Mouse (Mus musculus) E14TG2a.4 (cell line): Measurements from ENCODE around the gene Olfr642.

Experiments
- H3K27me3 ChIP-seq: 2 replicates; pipeline ENCODE4 v1.6.1; 2014; ENCODE audit warnings: low read length, control low read depth; ENCODE audit not compliant: insufficient read depth
- H3K36me3 ChIP-seq: 2 replicates; pipeline ENCODE4 v1.6.1; 2014; ENCODE audit warnings: low read length, control low read depth; ENCODE audit not compliant: insufficient read depth
- H3K4me1 ChIP-seq: replicated peaks from 2 replicates; pipeline ENCODE4 v1.6.1; 2014; ENCODE audit warnings: low read depth, low read length, control low read depth
- H3K4me3 ChIP-seq: replicated peaks from 2 replicates; pipeline ENCODE4 v1.5.1; 2014; ENCODE audit warnings: mild to moderate bottlenecking, low read length
- H3K9me3 ChIP-seq: 2 replicates; pipeline ENCODE4 v1.6.1; 2014; ENCODE audit warnings: low read length, control low read depth
- CTCF ChIP-seq: conservative IDR thresholded peaks from 2 replicates; pipeline ENCODE4 v1.5.1; 2014; ENCODE audit warnings: low read length
- NANOG ChIP-seq: IDR thresholded peaks from 2 replicates; pipeline ENCODE4 v1.6.1; 2014; ENCODE audit warnings: borderline replicate concordance, low read length, mixed read lengths
- POU5F1 ChIP-seq: IDR thresholded peaks from 2 replicates; pipeline ENCODE4 v1.6.1; 2014; ENCODE audit warnings: low read length, borderline replicate concordance

Gene Olfr642

GRCm38 (mm10) chr7:104052566-104052965 lies at the start of gene Olfr642:
Olfr642 (minus strand) TSS chr7:104052666.
- no peak for TF ChIP-seq CTCF
- TF ChIP-seq POU5F1, result no peak
- no peak for TF ChIP-seq NANOG
- Histone ChIP-seq H3K27me3 (no peaks in the 10 kb centered on the region), H3K36me3 (no peaks in the 10 kb centered on the region), H3K9me3 (no peaks in the 10 kb centered on the region), H3K4me1 (no peaks in the 10 kb centered on the region), H3K4me3 (no peak within 1 kb of the TSS)

GRCm38 (mm10) chr7:104085365-104085764 lies 32.9 kb upstream of the Olfr642 start, which contains the start of gene Olfr645:
Olfr645 (minus strand) TSS chr7:104085465.
- Histone ChIP-seq H3K9me3 (no peaks in the 10 kb centered on the region), H3K27me3 (no peaks in the 10 kb centered on the region), H3K4me3 (no peak within 1 kb of the TSS), H3K4me1 (no peaks in the 10 kb centered on the region), H3K36me3 (no peaks in the 10 kb centered on the region)
- no peak for TF ChIP-seq NANOG
- TF ChIP-seq POU5F1, result no peak
- TF ChIP-seq CTCF, result no peak

GRCm38 (mm10) chr7:104071769-104072168 lies 19.3 kb upstream of the Olfr642 start, which contains the start of gene Olfr644:
Olfr644 (minus strand) TSS chr7:104071869.
- Histone ChIP-seq H3K36me3 (no peaks in the 10 kb centered on the region), H3K4me1 (no peaks in the 10 kb centered on the region), H3K27me3 (no peaks in the 10 kb centered on the region), H3K4me3 (no peak within 1 kb of the TSS), H3K9me3 (no peaks in the 10 kb centered on the region; the same call in 1 of the 2 replicates)
- TF ChIP-seq NANOG (no peak), POU5F1 (no peak), CTCF (no peak)

- no peaks in the 10 kb centered on the region for H3K4me1 ChIP-seq
- no peak within 1 kb of the TSS for H3K4me3 ChIP-seq
- no peaks in the 10 kb centered on the region for H3K36me3 ChIP-seq
- H3K9me3 ChIP-seq, result no peaks in the 10 kb centered on the region
- no peak for TF ChIP-seq NANOG
- TF ChIP-seq CTCF, result no peak
- no peak for TF ChIP-seq POU5F1
- no peaks in the 10 kb centered on the region for H3K27me3 ChIP-seq
Observed at GRCm38 (mm10) chr7:104061345-104061744, 8.9 kb upstream of the Olfr642 start, which contains the start of gene 4930516K23Rik. 4930516K23Rik (minus strand) TSS chr7:104061445.

GRCm38 (mm10) chr7:104059215-104059614 lies 6.7 kb upstream of the Olfr642 start:
- no peaks in the 10 kb centered on the region for H3K4me1 ChIP-seq
- H3K4me3 ChIP-seq, result no peak overlapping the region
- no peaks in the 10 kb centered on the region for H3K36me3 ChIP-seq
- no peaks in the 10 kb centered on the region for H3K9me3 ChIP-seq
- no peaks in the 10 kb centered on the region for H3K27me3 ChIP-seq
- TF ChIP-seq POU5F1, result no peak
- TF ChIP-seq CTCF, result no peak
- no peak for TF ChIP-seq NANOG

- no peaks in the 10 kb centered on the region for H3K9me3 ChIP-seq
Observed at GRCm38 (mm10) chr7:104050745-104051144, 1.7 kb downstream of the Olfr642 start.

GRCm38 (mm10) chr7:104035145-104035544 lies 17.3 kb downstream of the Olfr642 start, which contains the start of gene Olfr641:
Olfr641 (plus strand) TSS chr7:104035445.
- TF ChIP-seq POU5F1 (no peak), NANOG (no peak), CTCF (no peak)
- peaks cover 5% of the 10 kb centered on the region for H3K9me3 ChIP-seq
- H3K27me3 ChIP-seq, result 0 out of 2 replicates have a peak, but pooled peaks cover 3% of the 10 kb centered on the region
- no peaks in the 10 kb centered on the region for H3K4me1 ChIP-seq
- H3K4me3 ChIP-seq, result no peak within 1 kb of the TSS; the same call in 1 of the 2 replicates
- H3K36me3 ChIP-seq, result no peaks in the 10 kb centered on the region

More at GRCm38 (mm10) chr7:104050745-104051144, 1.7 kb downstream of the Olfr642 start:
- no peaks in the 10 kb centered on the region for H3K4me1 ChIP-seq
- no peaks in the 10 kb centered on the region for H3K27me3 ChIP-seq
- no peak overlapping the region for H3K4me3 ChIP-seq
- H3K36me3 ChIP-seq, result no peaks in the 10 kb centered on the region
- TF ChIP-seq POU5F1 (no peak), NANOG (no peak), CTCF (no peak)

GRCm38 (mm10) chr7:104026978-104027377 lies 25.5 kb downstream of the Olfr642 start:
- no peak for TF ChIP-seq CTCF
- no peak for TF ChIP-seq POU5F1
- Histone ChIP-seq H3K4me3 (no peak overlapping the region), H3K4me1 (no peaks in the 10 kb centered on the region), H3K9me3 (no peaks in the 10 kb centered on the region), H3K36me3 (no peaks in the 10 kb centered on the region), H3K27me3 (no peaks in the 10 kb centered on the region)

GRCm38 (mm10) chr7:104025473-104025872 lies 27.0 kb downstream of the Olfr642 start, which contains the start of gene Olfr640:
Olfr640 (minus strand) TSS chr7:104025573.
- TF ChIP-seq NANOG (no peak), POU5F1 (no peak), CTCF (no peak)
- no peaks in the 10 kb centered on the region for H3K9me3 ChIP-seq
- no peaks in the 10 kb centered on the region for H3K27me3 ChIP-seq
- no peaks in the 10 kb centered on the region for H3K4me1 ChIP-seq
- no peak within 1 kb of the TSS for H3K4me3 ChIP-seq
- no peaks in the 10 kb centered on the region for H3K36me3 ChIP-seq
